Mouse (Mus musculus): ENCODE data around the gene Tff1.

GRCm38 (mm10) chr17:31165127-31165526 is at the start of gene Tff1:
- TF ChIP-seq GATA1 (IDR thresholded peaks at IDR 0.05; ENCODE audit: low read length) (no peak), TAL1 (IDR thresholded peaks at IDR 0.05; ENCODE audit: low read length) (no peak)
